Mouse (Mus musculus) heart, embryonic 15.5 days (tissue): ENCODE data around the gene Rps24. TPM values are rescaled to one million over a fixed set of nuclear protein-coding genes. Genes with fewer than 3 reads are reported as not detected.

Source experiments
- ATAC-seq: fragments of 200-750 bp; cut with Nextera tagmentation; replicated peaks from 2 replicates; pipeline ENCODE4 v1.8.0; 2017; ENCODE audit warnings: low read depth, moderate TSS enrichment; ENCODE audit not compliant: insufficient number of reproducible peaks, insufficient read depth, low FRiP score
- H3K27ac ChIP-seq: fragments of 300-500 bp; sonication (generic); 2 replicates; pipeline ENCODE4 v1.5.1; 2015; ENCODE audit warnings: mild to moderate bottlenecking, inconsistent platforms
- H3K27me3 ChIP-seq: fragments of 300-500 bp; sonication (generic); 2 replicates; pipeline ENCODE4 v1.6.1; 2015; ENCODE audit warnings: inconsistent platforms
- H3K36me3 ChIP-seq: fragments of 300-500 bp; sonication (generic); 2 replicates; pipeline ENCODE4 v1.6.1; 2015; ENCODE audit warnings: mild to moderate bottlenecking, inconsistent platforms
- H3K4me1 ChIP-seq: fragments of 300-500 bp; sonication (generic); replicated peaks from 2 replicates; pipeline ENCODE4 v1.6.1; 2015; ENCODE audit warnings: inconsistent platforms
- H3K4me2 ChIP-seq: fragments of 300-500 bp; sonication (generic); 2 replicates; pipeline ENCODE4 v1.6.1; 2015; ENCODE audit warnings: inconsistent platforms, mild to moderate bottlenecking, moderate library complexity
- H3K4me3 ChIP-seq: fragments of 300-500 bp; sonication (generic); 2 replicates; pipeline ENCODE4 v1.5.1; 2015; ENCODE audit warnings: mild to moderate bottlenecking, inconsistent platforms
- H3K9ac ChIP-seq: fragments of 300-500 bp; sonication (generic); 2 replicates; pipeline ENCODE4 v1.6.1; 2015; ENCODE audit warnings: mild to moderate bottlenecking, inconsistent platforms
- H3K9me3 ChIP-seq: fragments of 300-500 bp; sonication (generic); replicated peaks from 2 replicates; pipeline ENCODE4 v1.6.1; 2016; ENCODE audit warnings: inconsistent platforms
- WGBS: fragments of 180-500 bp; shearing (Covaris S2); methylation state at CpG from one replicate; pipeline ENCODE4 v1.1.7; 2015; ENCODE audit warnings: mixed read lengths; 5-methylcytosine and 5-hydroxymethylcytosine counted together
- polyA plus RNA-seq: library from polyadenylated mRNA; unstranded; fragments of >200 nt; fragmentation: Nextera tagmentation; extraction: Ambion mirVana; gene quantifications from 2 replicates; pipeline ENCODE4 v1.2.1, GENCODE M21; 2015

The Rps24 gene
- polyA plus RNA-seq, 1 experiment from 2014 or later, result 576 TPM

GRCm38 (mm10) chr14:24498561-24499255, 11.8 kb downstream of the Rps24 start:
- WGBS, result 57% methylated on average over 5 of the region's 5 CpGs
- Histone ChIP-seq H3K27me3 (no peaks in the 10 kb centered on the region), H3K36me3 (peaks cover 50% of the 10 kb centered on the region), H3K4me2 (no peak overlapping the region), H3K4me1 (peaks cover 21% of the 10 kb centered on the region), H3K4me3 (no peak overlapping the region), H3K9me3 (no peaks in the 10 kb centered on the region), H3K27ac (no peak overlapping the region), H3K9ac (no peak overlapping the region)
- no peak for ATAC-seq

GRCm38 (mm10) chr14:24499478-24499877, 12.6 kb downstream of the Rps24 start:
- Histone ChIP-seq H3K4me2 (no peak overlapping the region), H3K27me3 (no peaks in the 10 kb centered on the region), H3K9ac (no peak overlapping the region), H3K27ac (no peak overlapping the region), H3K9me3 (no peaks in the 10 kb centered on the region), H3K4me3 (no peak overlapping the region), H3K36me3 (peaks cover 43% of the 10 kb centered on the region), H3K4me1 (peaks cover 13% of the 10 kb centered on the region)
- ATAC-seq, result no peak
- 34% methylated on average over 9 of the region's 9 CpGs for WGBS

GRCm38 (mm10) chr14:24500091-24500844, 13.3 kb downstream of the Rps24 start:
- Histone ChIP-seq H3K27ac (peak overlapping the region; percentile 8; the same call in 1 of the 2 replicates), H3K9me3 (no peaks in the 10 kb centered on the region), H3K9ac (peak overlapping the region; percentile 14; the same call in 1 of the 2 replicates), H3K27me3 (no peaks in the 10 kb centered on the region), H3K4me3 (peak overlapping the region; percentile 27), H3K4me1 (peaks cover 10% of the 10 kb centered on the region), H3K36me3 (peaks cover 36% of the 10 kb centered on the region), H3K4me2 (peak overlapping the region; percentile 53)
- 19% methylated on average over 18 of the region's 18 CpGs for WGBS
- ATAC-seq, result peak; percentile 68

GRCm38 (mm10) chr14:24500845-24501186, 13.9 kb downstream of the Rps24 start:
- Histone ChIP-seq H3K4me3 (peak overlapping the region; percentile 27), H3K4me2 (peak overlapping the region; percentile 53), H3K4me1 (peaks cover 10% of the 10 kb centered on the region), H3K27me3 (no peaks in the 10 kb centered on the region), H3K27ac (peak overlapping the region; percentile 8; the same call in 1 of the 2 replicates), H3K9me3 (no peaks in the 10 kb centered on the region), H3K9ac (peak overlapping the region; percentile 14; the same call in 1 of the 2 replicates), H3K36me3 (peaks cover 31% of the 10 kb centered on the region)
- WGBS, result 18% methylated on average over 8 of the region's 8 CpGs
- no peak for ATAC-seq

GRCm38 (mm10) chr14:24501256-24501655, 14.3 kb downstream of the Rps24 start:
- no peak overlapping the region; the same call in 1 of the 2 replicates for H3K9ac ChIP-seq
- H3K36me3 ChIP-seq, result peaks cover 26% of the 10 kb centered on the region
- no peaks in the 10 kb centered on the region for H3K27me3 ChIP-seq
- peak overlapping the region; percentile 53; the same call in 1 of the 2 replicates for H3K4me2 ChIP-seq
- no peak for ATAC-seq
- peaks cover 10% of the 10 kb centered on the region for H3K4me1 ChIP-seq
- no peaks in the 10 kb centered on the region for H3K9me3 ChIP-seq
- 48% methylated on average over 4 of the region's 4 CpGs for WGBS
- H3K27ac ChIP-seq, result no peak overlapping the region
- H3K4me3 ChIP-seq, result no peak overlapping the region

GRCm38 (mm10) chr14:24507452-24508069, 20.6 kb downstream of the Rps24 start:
- H3K4me2 ChIP-seq, result peak overlapping the region; percentile 28
- no peak overlapping the region; the same call in 1 of the 2 replicates for H3K4me3 ChIP-seq
- no peak overlapping the region for H3K9ac ChIP-seq
- peaks cover 13% of the 10 kb centered on the region for H3K4me1 ChIP-seq
- no peaks in the 10 kb centered on the region for H3K36me3 ChIP-seq
- ATAC-seq, result no peak; the same call in 1 of the 2 replicates
- no peaks in the 10 kb centered on the region for H3K27me3 ChIP-seq
- no peak overlapping the region for H3K27ac ChIP-seq
- no peaks in the 10 kb centered on the region; the same call in 1 of the 2 replicates for H3K9me3 ChIP-seq
- WGBS, result 21% methylated on average over 14 of the region's 14 CpGs

- Histone ChIP-seq H3K27ac (no peak overlapping the region), H3K9ac (no peak overlapping the region), H3K4me2 (peak overlapping the region; percentile 47), H3K27me3 (no peaks in the 10 kb centered on the region), H3K36me3 (no peaks in the 10 kb centered on the region), H3K4me3 (0 out of 2 replicates have a peak overlapping the region, but pooled peaks have one; percentile 3), H3K4me1 (peaks cover 13% of the 10 kb centered on the region), H3K9me3 (no peaks in the 10 kb centered on the region; the same call in 1 of the 2 replicates)
- 19% methylated on average over 18 of the region's 18 CpGs for WGBS
- no peak for ATAC-seq
Observed at GRCm38 (mm10) chr14:24508070-24508773, 21.3 kb downstream of the Rps24 start.

GRCm38 (mm10) chr14:24509557-24509956, 22.6 kb downstream of the Rps24 start:
- Histone ChIP-seq H3K9ac (no peak overlapping the region), H3K4me3 (no peak overlapping the region), H3K4me2 (no peak overlapping the region), H3K27me3 (no peaks in the 10 kb centered on the region), H3K4me1 (peaks cover 13% of the 10 kb centered on the region), H3K27ac (no peak overlapping the region), H3K36me3 (no peaks in the 10 kb centered on the region), H3K9me3 (no peaks in the 10 kb centered on the region; the same call in 1 of the 2 replicates)
- ATAC-seq, result no peak
- 64% methylated on average over 5 of the region's 5 CpGs for WGBS

- Histone ChIP-seq H3K9me3 (no peaks in the 10 kb centered on the region; the same call in 1 of the 2 replicates), H3K27me3 (no peaks in the 10 kb centered on the region), H3K9ac (no peak overlapping the region), H3K4me3 (no peak overlapping the region), H3K4me1 (peaks cover 13% of the 10 kb centered on the region), H3K36me3 (no peaks in the 10 kb centered on the region), H3K27ac (no peak overlapping the region), H3K4me2 (no peak overlapping the region)
- no peak for ATAC-seq
- WGBS, result 100% methylated on average over 1 of the region's 1 CpGs
Observed at GRCm38 (mm10) chr14:24510218-24510617, 23.3 kb downstream of the Rps24 start.

GRCm38 (mm10) chr14:24510679-24511078, 23.8 kb downstream of the Rps24 start:
- Histone ChIP-seq H3K4me2 (no peak overlapping the region), H3K36me3 (no peaks in the 10 kb centered on the region), H3K27ac (no peak overlapping the region), H3K4me1 (peaks cover 13% of the 10 kb centered on the region), H3K27me3 (no peaks in the 10 kb centered on the region), H3K4me3 (no peak overlapping the region), H3K9me3 (no peaks in the 10 kb centered on the region; the same call in 1 of the 2 replicates), H3K9ac (no peak overlapping the region)
- ATAC-seq, result no peak
- WGBS, result 72% methylated on average over 2 of the region's 2 CpGs
